Mouse (Mus musculus): Measurements from ENCODE around the gene Zfpm1. TPM values are rescaled to one million over a fixed set of nuclear protein-coding genes. Genes with fewer than 3 reads are reported as not detected.

The Zfpm1 gene
- polyA plus RNA-seq, 1 experiment from 2014 or later: 7.7 TPM

GRCm38 (mm10) chr8:122283356-122284202 is 1.6 kb downstream of the Zfpm1 start:
- ATAC-seq: no peak
- peak overlapping the region; percentile 85 for H3K4me3 ChIP-seq (ENCODE audit: low read depth, low read length)
- H3K4me1 ChIP-seq (replicated peaks; ENCODE audit: control insufficient read depth, insufficient read depth, low read length): peaks cover 26% of the 10 kb centered on the region
- peak overlapping the region; percentile 97 for H3K4me2 ChIP-seq (replicated peaks; ENCODE audit: low read depth)
- no peaks in the 10 kb centered on the region for H3K9me3 ChIP-seq (ENCODE audit: control insufficient read depth)
- H3K27me3 ChIP-seq (replicated peaks; ENCODE audit: control insufficient read depth, insufficient read depth, low read length): no peaks in the 10 kb centered on the region
- peak; percentile 25; the same call in 1 of the 2 replicates for TF ChIP-seq CTCF (IDR thresholded peaks at IDR 0.05; ENCODE audit: low read depth)
- H3K27ac ChIP-seq (ENCODE audit: low read depth, low read length): peak overlapping the region; percentile 89
- H3K36me3 ChIP-seq (ENCODE audit: control insufficient read depth, insufficient read depth): no peaks in the 10 kb centered on the region; the same call in 1 of the 2 replicates
- under 1% methylated on average over 37 of the region's 37 CpGs for WGBS
- H3K9ac ChIP-seq (ENCODE audit: low read depth, low read length): peak overlapping the region; percentile 85

GRCm38 (mm10) chr8:122284203-122284658 is 2.3 kb downstream of the Zfpm1 start:
- Histone ChIP-seq H3K27ac (ENCODE audit: low read depth, low read length) (peak overlapping the region; percentile 89; the same call in 1 of the 2 replicates), H3K27me3 (replicated peaks; ENCODE audit: control insufficient read depth, insufficient read depth, low read length) (no peaks in the 10 kb centered on the region), H3K9ac (ENCODE audit: low read depth, low read length) (peak overlapping the region; percentile 51), H3K9me3 (ENCODE audit: control insufficient read depth) (no peaks in the 10 kb centered on the region), H3K4me2 (replicated peaks; ENCODE audit: low read depth) (peak overlapping the region; percentile 97), H3K36me3 (ENCODE audit: control insufficient read depth, insufficient read depth) (no peaks in the 10 kb centered on the region; the same call in 1 of the 2 replicates), H3K4me1 (replicated peaks; ENCODE audit: control insufficient read depth, insufficient read depth, low read length) (peaks cover 30% of the 10 kb centered on the region), H3K4me3 (ENCODE audit: low read depth, low read length) (peak overlapping the region; percentile 85)
- WGBS: 2% methylated on average over 32 of the region's 33 CpGs
- no peak for ATAC-seq
- TF ChIP-seq CTCF (IDR thresholded peaks at IDR 0.05; ENCODE audit: low read depth): peak; percentile 60

- no peaks in the 10 kb centered on the region for H3K9me3 ChIP-seq (ENCODE audit: control insufficient read depth)
- no peak overlapping the region; the same call in 1 of the 2 replicates for H3K27ac ChIP-seq (ENCODE audit: low read depth, low read length)
- no peaks in the 10 kb centered on the region for H3K27me3 ChIP-seq (replicated peaks; ENCODE audit: control insufficient read depth, insufficient read depth, low read length)
- peak overlapping the region; percentile 97 for H3K4me2 ChIP-seq (replicated peaks; ENCODE audit: low read depth)
- peaks cover 32% of the 10 kb centered on the region for H3K4me1 ChIP-seq (replicated peaks; ENCODE audit: control insufficient read depth, insufficient read depth, low read length)
- H3K4me3 ChIP-seq (ENCODE audit: low read depth, low read length): peak overlapping the region; percentile 85
- peak overlapping the region; percentile 51 for H3K9ac ChIP-seq (ENCODE audit: low read depth, low read length)
- no peaks in the 10 kb centered on the region; the same call in 1 of the 2 replicates for H3K36me3 ChIP-seq (ENCODE audit: control insufficient read depth, insufficient read depth)
- ATAC-seq: no peak
- WGBS: 8% methylated on average over 21 of the region's 21 CpGs
- no peak for TF ChIP-seq CTCF (IDR thresholded peaks at IDR 0.05; ENCODE audit: low read depth)
Measured at GRCm38 (mm10) chr8:122284659-122285261, 2.8 kb downstream of the Zfpm1 start.

GRCm38 (mm10) chr8:122285727-122286126 is 3.8 kb downstream of the Zfpm1 start:
- no peak for TF ChIP-seq CTCF (IDR thresholded peaks at IDR 0.05; ENCODE audit: low read depth)
- peaks cover 27% of the 10 kb centered on the region for H3K4me1 ChIP-seq (replicated peaks; ENCODE audit: control insufficient read depth, insufficient read depth, low read length)
- H3K4me3 ChIP-seq (ENCODE audit: low read depth, low read length): 0 out of 2 replicates have a peak overlapping the region, but pooled peaks have one; percentile 2
- WGBS: 61% methylated on average over 6 of the region's 6 CpGs
- H3K9me3 ChIP-seq (ENCODE audit: control insufficient read depth): no peaks in the 10 kb centered on the region
- ATAC-seq: no peak
- peak overlapping the region; percentile 97 for H3K4me2 ChIP-seq (replicated peaks; ENCODE audit: low read depth)
- H3K36me3 ChIP-seq (ENCODE audit: control insufficient read depth, insufficient read depth): no peaks in the 10 kb centered on the region; the same call in 1 of the 2 replicates
- no peaks in the 10 kb centered on the region for H3K27me3 ChIP-seq (replicated peaks; ENCODE audit: control insufficient read depth, insufficient read depth, low read length)
- no peak overlapping the region for H3K9ac ChIP-seq (ENCODE audit: low read depth, low read length)
- H3K27ac ChIP-seq (ENCODE audit: low read depth, low read length): no peak overlapping the region

- 0 out of 2 replicates have a peak, but pooled peaks cover 22% of the 10 kb centered on the region for H3K4me1 ChIP-seq (replicated peaks; ENCODE audit: control insufficient read depth, insufficient read depth, low read length)
Measured at GRCm38 (mm10) chr8:122286899-122287298, 5.0 kb downstream of the Zfpm1 start.

GRCm38 (mm10) chr8:122287742-122288141 is 5.8 kb downstream of the Zfpm1 start:
- H3K36me3 ChIP-seq (ENCODE audit: control insufficient read depth, insufficient read depth): no peaks in the 10 kb centered on the region; the same call in 1 of the 2 replicates

More at GRCm38 (mm10) chr8:122286899-122287298, 5.0 kb downstream of the Zfpm1 start:
- Histone ChIP-seq H3K27ac (ENCODE audit: low read depth, low read length) (no peak overlapping the region), H3K36me3 (ENCODE audit: control insufficient read depth, insufficient read depth) (no peaks in the 10 kb centered on the region; the same call in 1 of the 2 replicates), H3K9ac (ENCODE audit: low read depth, low read length) (no peak overlapping the region), H3K4me3 (ENCODE audit: low read depth, low read length) (no peak overlapping the region), H3K27me3 (replicated peaks; ENCODE audit: control insufficient read depth, insufficient read depth, low read length) (no peaks in the 10 kb centered on the region), H3K9me3 (ENCODE audit: control insufficient read depth) (no peaks in the 10 kb centered on the region), H3K4me2 (replicated peaks; ENCODE audit: low read depth) (0 out of 2 replicates have a peak overlapping the region, but pooled peaks have one; percentile 6)
- TF ChIP-seq CTCF (IDR thresholded peaks at IDR 0.05; ENCODE audit: low read depth): no peak
- 46% methylated on average over 10 of the region's 10 CpGs for WGBS
- ATAC-seq: no peak

More at GRCm38 (mm10) chr8:122287742-122288141, 5.8 kb downstream of the Zfpm1 start:
- Histone ChIP-seq H3K4me2 (replicated peaks; ENCODE audit: low read depth) (0 out of 2 replicates have a peak overlapping the region, but pooled peaks have one; percentile 6), H3K27me3 (replicated peaks; ENCODE audit: control insufficient read depth, insufficient read depth, low read length) (no peaks in the 10 kb centered on the region), H3K4me3 (ENCODE audit: low read depth, low read length) (no peak overlapping the region), H3K4me1 (replicated peaks; ENCODE audit: control insufficient read depth, insufficient read depth, low read length) (0 out of 2 replicates have a peak, but pooled peaks cover 22% of the 10 kb centered on the region), H3K27ac (ENCODE audit: low read depth, low read length) (no peak overlapping the region), H3K9ac (ENCODE audit: low read depth, low read length) (no peak overlapping the region), H3K9me3 (ENCODE audit: control insufficient read depth) (no peaks in the 10 kb centered on the region)
- no peak for TF ChIP-seq CTCF (IDR thresholded peaks at IDR 0.05; ENCODE audit: low read depth)
- 64% methylated on average over 8 of the region's 8 CpGs for WGBS
- no peak for ATAC-seq
